Mouse (Mus musculus): ENCODE data around the gene Olfr1506. TPM values are rescaled to one million over a fixed set of nuclear protein-coding genes. Genes with fewer than 3 reads are reported as not detected.

Olfr1506 gene
- not detected in 2 replicates for polyA plus RNA-seq (2012; rRNA removed)

GRCm38 (mm10) chr2:90224393-90224792 lies at the start of gene Olfr1506:
Gene Olfr1506 (minus strand): TSS chr2:90224493.

GRCm38 (mm10) chr2:90270932-90271331 lies 46.6 kb upstream of the Olfr1506 start, which contains the start of gene Olfr1271:
Gene Olfr1271 (minus strand): TSS chr2:90271032.

GRCm38 (mm10) chr2:90257492-90257891 lies 33.2 kb upstream of the Olfr1506 start, which contains the start of gene Olfr142:
Gene Olfr142 (minus strand): TSS chr2:90257592.

Other genes starting within 250 kb of the Olfr1506 start
- gene Olfr1261, start 233.3 kb downstream of the Olfr1506 start, polyA plus RNA-seq (2012; rRNA removed) = not detected in 2 replicates
- not detected in 2 replicates for gene Olfr1262, start 224.3 kb downstream of the Olfr1506 start, polyA plus RNA-seq (2012; rRNA removed)
- not detected in 2 replicates for gene Olfr1263, start 212.4 kb downstream of the Olfr1506 start, polyA plus RNA-seq (2012; rRNA removed)
- not detected in 2 replicates for gene Olfr1264, start 198.9 kb downstream of the Olfr1506 start, polyA plus RNA-seq (2012; rRNA removed)
- gene Olfr1265, start 189.2 kb downstream of the Olfr1506 start, polyA plus RNA-seq (2012; rRNA removed) = not detected in 2 replicates
- not detected in 2 replicates for gene Olfr140, start 160.9 kb downstream of the Olfr1506 start, polyA plus RNA-seq (2012; rRNA removed)
- not detected in 2 replicates for gene Olfr1269, start 103.1 kb downstream of the Olfr1506 start, polyA plus RNA-seq (2012; rRNA removed)
- gene Olfr32, start 82.2 kb downstream of the Olfr1506 start, polyA plus RNA-seq (2012; rRNA removed) = not detected in 2 replicates
- gene Olfr1270, start 71.4 kb downstream of the Olfr1506 start, polyA plus RNA-seq (2012; rRNA removed) = not detected in 2 replicates
- not detected in 2 replicates for gene Olfr142, start 33.1 kb upstream of the Olfr1506 start, polyA plus RNA-seq (2012; rRNA removed)
- gene Olfr1271, start 46.5 kb upstream of the Olfr1506 start, polyA plus RNA-seq (2012; rRNA removed) = not detected in 2 replicates
- not detected in 2 replicates for gene Olfr1272, start 68.3 kb upstream of the Olfr1506 start, polyA plus RNA-seq (2012; rRNA removed)
- not detected in 2 replicates for gene Gm13769, start 97.7 kb upstream of the Olfr1506 start, polyA plus RNA-seq (2012; rRNA removed)
- gene Olfr1274-ps, start 174.2 kb upstream of the Olfr1506 start, polyA plus RNA-seq (2012; rRNA removed) = not detected in 2 replicates

Data from colon, adult 2 months (tissue).